ENCODE assay signal across 10 mouse cellular contexts in genomic region chr4:62506798-62507197, GRCm38 (mm10). TPM values are rescaled to one million over a fixed set of nuclear protein-coding genes. Genes with fewer than 3 reads are reported as not detected.
DNase-seq lines count a peak whose midpoint lies in the region; TF ChIP-seq lines count a peak whose summit lies in the region.
"Had no signal": no experiment of that assay in that cellular context is flagged by ENCODE, and none has a peak within 500 bp of the region (broad histone marks: within the 10 kb centered on the region; RNA-seq: fewer than 3 reads in every experiment).

No protein-coding gene starts in this region.

- no peak overlapping the region for H3K27ac ChIP-seq in bone marrow, adult 2 months (ENCODE audit: control insufficient read depth, insufficient read depth, low read depth, low read length, poor library complexity)
- H3K27ac ChIP-seq: embryonic facial prominence, embryonic 15.5 days; lung, embryonic 15.5 days had no signal

- no peak for TF ChIP-seq POLR2A in bone marrow, adult 2 months (IDR thresholded peaks at IDR 0.05; ENCODE audit: borderline replicate concordance, control insufficient read depth, low read depth, low read length)

- TF ChIP-seq CTCF in bone marrow, adult 2 months (IDR thresholded peaks at IDR 0.05; ENCODE audit: control insufficient read depth, insufficient read depth, low read length), result peak; percentile 42; the same call in 1 of the 2 replicates

- H3K4me1 ChIP-seq in bone marrow, adult 2 months (ENCODE audit: control insufficient read depth, insufficient read depth, low read length), result no peaks in the 10 kb centered on the region

- 20% methylated on average over 2 of the region's 2 CpGs for WGBS in bone marrow, adult 2 months

- H3K4me3 ChIP-seq in bone marrow, adult 2 months (replicated peaks; ENCODE audit: control insufficient read depth, low read depth, low read length), result no peak overlapping the region
- H3K4me3 ChIP-seq: embryonic facial prominence, embryonic 15.5 days; lung, embryonic 15.5 days had no signal

- DNase-seq in left cerebral cortex, postnatal 4 days, result peak; percentile 32
- DNase-seq in left cerebral cortex, adult 11 months (ENCODE audit: low spot score), result no peak
- DNase-seq in heart, postnatal 10 days, result peak; percentile 57 to 60
- DNase-seq in lung, postnatal 14 days, result peak; percentile 34
- DNase-seq in layer of hippocampus, postnatal 25 days (ENCODE audit: extremely low spot score in 1 of 2, low spot score in 1 of 2), result no peak
- DNase-seq in urinary bladder, adult 2 months (ENCODE audit: low spot score), result no peak
- DNase-seq in layer of hippocampus, postnatal 36 days, result no peak

- intact Hi-C loops in left cerebral cortex, postnatal 4 days (cut with DNase I), result no loop called here
- intact Hi-C loops in heart, postnatal 10 days (cut with DNase I), result loop anchor here (2.0 to 10.0 kb wide), 3 partner anchors 49 to 160 kb away; partner anchors contain the start of genes Cdc26 and Prpf4

RNA-seq across cellular contexts. Expression of gene Hdhd3, which starts 3.5 kb away (rescaled TPM):
- 1 to 10 TPM; 5.7 to 6.6 TPM for total RNA-seq in left cerebral cortex, postnatal 4 days (2021)
- polyA plus RNA-seq in bone marrow, adult 2 months (2011; ENCODE audit: insufficient read depth, insufficient read length, low replicate concordance, missing spikeins), result not detected in 2 replicates
- 1 to 10 TPM; 6.1 to 6.4 TPM for total RNA-seq in heart, postnatal 10 days (2021)
- total RNA-seq in layer of hippocampus, postnatal 25 days (2021), result 10 to 100 TPM in 1 of 2 experiments, 1 to 10 TPM in 1; 9.4 to 10.7 TPM
- polyA plus RNA-seq in urinary bladder, adult 2 months (2012; rRNA removed), result 6.6 and 6.7 TPM in 2 replicates
- total RNA-seq in layer of hippocampus, postnatal 36 days (2021), result 10 to 100 TPM; 10.4 to 10.5 TPM

RNA-seq across cellular contexts. Expression of gene Alad, which starts 12.9 kb away (rescaled TPM):
- 10 to 100 TPM; 35.3 to 36.8 TPM for total RNA-seq in left cerebral cortex, postnatal 4 days (2021)
- polyA plus RNA-seq in bone marrow, adult 2 months (2011; ENCODE audit: insufficient read depth, insufficient read length, low replicate concordance, missing spikeins), result 321 and 356 TPM in 2 replicates
- 10 to 100 TPM; 61.1 to 65.2 TPM for total RNA-seq in heart, postnatal 10 days (2021)
- total RNA-seq in layer of hippocampus, postnatal 25 days (2021), result 10 to 100 TPM; 25.8 to 28.9 TPM
- 32.0 and 34.9 TPM in 2 replicates for polyA plus RNA-seq in urinary bladder, adult 2 months (2012; rRNA removed)
- 10 to 100 TPM; 24.3 to 28.8 TPM for total RNA-seq in layer of hippocampus, postnatal 36 days (2021)

RNA-seq across cellular contexts. Expression of gene Pole3, which starts 18.1 kb away (rescaled TPM):
- total RNA-seq in left cerebral cortex, postnatal 4 days (2021), result 10 to 100 TPM; 32.4 to 36.6 TPM
- polyA plus RNA-seq in bone marrow, adult 2 months (2011; ENCODE audit: insufficient read depth, insufficient read length, low replicate concordance, missing spikeins), result 56.5 and 57.6 TPM in 2 replicates
- 10 to 100 TPM; 23.4 to 24.4 TPM for total RNA-seq in heart, postnatal 10 days (2021)
- 10 to 100 TPM; 21.0 to 21.9 TPM for total RNA-seq in layer of hippocampus, postnatal 25 days (2021)
- polyA plus RNA-seq in urinary bladder, adult 2 months (2012; rRNA removed), result 32.1 and 33.0 TPM in 2 replicates
- 10 to 100 TPM; 22.2 to 23.7 TPM for total RNA-seq in layer of hippocampus, postnatal 36 days (2021)

RNA-seq across cellular contexts. Expression of gene 4933430I17Rik, which starts 18.4 kb away (rescaled TPM):
- under 1 TPM; 0.44 to 0.90 TPM for total RNA-seq in left cerebral cortex, postnatal 4 days (2021)
- polyA plus RNA-seq in bone marrow, adult 2 months (2011; ENCODE audit: insufficient read depth, insufficient read length, low replicate concordance, missing spikeins), result not detected in 2 replicates
- under 1 TPM; 0.22 to 0.34 TPM for total RNA-seq in heart, postnatal 10 days (2021)
- total RNA-seq in layer of hippocampus, postnatal 25 days (2021), result under 1 TPM; 0.21 to 0.54 TPM
- 0.21 and 0.24 TPM in 2 replicates for polyA plus RNA-seq in urinary bladder, adult 2 months (2012; rRNA removed)
- under 1 TPM in 1 of 2 experiments, not detected in 1; 0.20 TPM for total RNA-seq in layer of hippocampus, postnatal 36 days (2021)

RNA-seq across cellular contexts. Expression of gene Bspry, which starts 26.9 kb away (rescaled TPM):
- total RNA-seq in left cerebral cortex, postnatal 4 days (2021), result under 1 TPM; 0.36 TPM
- 1.4 TPM in 1 of 2 replicates, not detected in the other for polyA plus RNA-seq in bone marrow, adult 2 months (2011; ENCODE audit: insufficient read depth, insufficient read length, low replicate concordance, missing spikeins)
- total RNA-seq in heart, postnatal 10 days (2021), result under 1 TPM in 1 of 2 experiments, not detected in 1; 0.19 TPM
- under 1 TPM; 0.20 to 0.38 TPM for total RNA-seq in layer of hippocampus, postnatal 25 days (2021)
- polyA plus RNA-seq in urinary bladder, adult 2 months (2012; rRNA removed), result 14.2 and 17.5 TPM in 2 replicates
- under 1 TPM; 0.52 to 0.73 TPM for total RNA-seq in layer of hippocampus, postnatal 36 days (2021)

Comparison
In these comparisons a context has a peak if more than half of its experiments do, and no peak if none do; other contexts are left out.
1. DNase-seq: peak in left cerebral cortex, postnatal 4 days (single experiment), heart, postnatal 10 days (2 of 2) and lung, postnatal 14 days (single experiment); none in left cerebral cortex, adult 11 months (single experiment), layer of hippocampus, postnatal 25 days (0 of 2), urinary bladder, adult 2 months (single experiment) and layer of hippocampus, postnatal 36 days (0 of 2).